Mouse (Mus musculus): Measurements from ENCODE around the gene Zfp273. TPM values are rescaled to one million over a fixed set of nuclear protein-coding genes. Genes with fewer than 3 reads are reported as not detected.
"Not testable (repeated sequence)": the region's sequence is repeated elsewhere in the genome, so short reads cannot be mapped to it uniquely, and the experiment has no call there.

Zfp273 gene
- total RNA-seq (2014; rRNA removed; ENCODE audit: low replicate concordance) (0.85 and 2.5 TPM in 2 replicates), polyA plus RNA-seq (2015; fragmentation: Nextera tagmentation; extraction: Ambion mirVana) (3.2 and 3.3 TPM in 2 replicates)

DNA sequence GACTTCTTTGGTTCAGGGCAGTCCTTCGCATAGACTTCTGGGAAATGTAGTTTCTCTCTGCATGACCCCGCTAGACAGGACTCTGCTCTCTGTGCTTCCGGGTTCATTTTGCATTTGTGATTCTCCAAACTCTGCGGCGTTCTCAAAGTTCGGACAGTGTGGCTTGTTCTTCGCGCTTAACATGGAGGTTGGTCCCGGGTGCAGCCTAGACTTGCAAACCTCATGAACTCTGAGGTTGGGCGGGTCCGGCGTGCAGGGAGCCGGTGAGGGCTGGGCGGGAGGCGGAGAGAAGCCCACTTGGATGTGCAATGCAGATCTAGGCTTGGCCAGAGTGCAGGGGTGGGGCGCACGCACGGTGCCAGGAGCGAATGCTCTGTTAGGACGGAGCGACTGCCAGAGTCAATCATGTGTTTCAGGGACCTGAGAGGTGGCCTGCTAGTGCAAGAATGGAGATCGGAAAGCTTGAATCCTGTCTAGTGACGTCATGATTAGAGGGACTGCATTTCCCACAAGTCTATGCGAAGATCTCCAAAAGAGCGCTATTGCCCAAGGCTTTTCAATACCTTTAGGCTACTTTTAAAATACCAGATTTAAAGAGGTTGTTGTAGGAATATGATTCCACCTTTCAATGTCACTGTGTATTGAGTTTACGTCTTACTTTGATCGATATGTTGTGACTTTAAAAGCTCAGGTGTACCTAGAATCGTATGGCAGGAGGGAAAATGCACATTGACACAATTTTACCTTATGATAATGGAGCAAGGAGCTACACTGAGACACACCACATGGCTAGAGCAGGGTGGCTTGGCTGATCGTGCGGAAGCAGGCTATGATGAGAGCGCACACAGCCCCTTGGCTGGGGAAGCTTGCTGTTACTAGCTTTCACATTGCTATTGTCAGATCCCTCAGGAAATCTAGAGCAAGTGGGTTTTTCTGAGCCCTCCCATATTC, at the start of gene Zfp273:
Gene Zfp273, plus strand, starts transcription at position 31 of the 951 bp plus-strand sequence.
- H3K27me3 ChIP-seq (ENCODE audit: control insufficient read depth, insufficient read depth, low read length) = no peaks in the 10 kb centered on the region
- no peaks in the 10 kb centered on the region for H3K36me3 ChIP-seq (replicated peaks; ENCODE audit: control insufficient read depth, insufficient read depth, low read length)
- 0 out of 2 replicates have a peak, but pooled peaks cover 4% of the 10 kb centered on the region for H3K9me3 ChIP-seq (replicated peaks; ENCODE audit: control insufficient read depth, low read length)
- 3% methylated on average over 31 of the region's 31 CpGs for WGBS
- DNase-seq (ENCODE audit: low spot score) (peak; percentile 92), ATAC-seq (ENCODE audit: insufficient read depth, low read depth) (peak; percentile 97)
- H3K4me1 ChIP-seq (ENCODE audit: control insufficient read depth, insufficient read depth) = no peaks in the 10 kb centered on the region
- H3K9ac ChIP-seq (replicated peaks; ENCODE audit: low read depth, low read length) = peak within 1 kb of the TSS; percentile 74
- H3K27ac ChIP-seq (ENCODE audit: low read depth) = peak within 1 kb of the TSS; percentile 93
- peak within 1 kb of the TSS; percentile 73 for H3K4me2 ChIP-seq (ENCODE audit: low read depth, low read length)
- H3K4me3 ChIP-seq (ENCODE audit: low read depth, low read length) = peak within 1 kb of the TSS; percentile 93
- TF ChIP-seq EP300 (IDR thresholded peaks at IDR 0.05; ENCODE audit: low read depth) = no peak
- no peak for TF ChIP-seq CTCF (IDR thresholded peaks at IDR 0.05; ENCODE audit: low read depth)

- Histone ChIP-seq H3K27ac (ENCODE audit: low read depth) (peak within 1 kb of the TSS; percentile 48), H3K9me3 (replicated peaks; ENCODE audit: control insufficient read depth, low read length) (no peaks in the 10 kb centered on the region), H3K4me1 (ENCODE audit: control insufficient read depth, insufficient read depth) (peaks cover 7% of the 10 kb centered on the region; the same call in 1 of the 2 replicates), H3K4me3 (ENCODE audit: low read depth, low read length) (peak within 1 kb of the TSS; percentile 74), H3K4me2 (ENCODE audit: low read depth, low read length) (peak within 1 kb of the TSS; percentile 97), H3K27me3 (ENCODE audit: control insufficient read depth, insufficient read depth, low read length) (no peaks in the 10 kb centered on the region), H3K9ac (replicated peaks; ENCODE audit: low read depth, low read length) (peak within 1 kb of the TSS; percentile 65), H3K36me3 (replicated peaks; ENCODE audit: control insufficient read depth, insufficient read depth, low read length) (no peaks in the 10 kb centered on the region)
- 7% methylated on average over 26 of the region's 26 CpGs for WGBS
- DNase-seq (ENCODE audit: low spot score) (peak; percentile 85), ATAC-seq (ENCODE audit: insufficient read depth, low read depth) (peak; percentile 92)
- no peak for TF ChIP-seq CTCF (IDR thresholded peaks at IDR 0.05; ENCODE audit: low read depth)
- no peak for TF ChIP-seq EP300 (IDR thresholded peaks at IDR 0.05; ENCODE audit: low read depth)
Measured at GRCm38 (mm10) chr13:67779265-67780221, 34.0 kb upstream of the Zfp273 start, which contains the start of gene Zfp493. TSS of gene Zfp493 (plus strand) at chr13:67779693.

DNA sequence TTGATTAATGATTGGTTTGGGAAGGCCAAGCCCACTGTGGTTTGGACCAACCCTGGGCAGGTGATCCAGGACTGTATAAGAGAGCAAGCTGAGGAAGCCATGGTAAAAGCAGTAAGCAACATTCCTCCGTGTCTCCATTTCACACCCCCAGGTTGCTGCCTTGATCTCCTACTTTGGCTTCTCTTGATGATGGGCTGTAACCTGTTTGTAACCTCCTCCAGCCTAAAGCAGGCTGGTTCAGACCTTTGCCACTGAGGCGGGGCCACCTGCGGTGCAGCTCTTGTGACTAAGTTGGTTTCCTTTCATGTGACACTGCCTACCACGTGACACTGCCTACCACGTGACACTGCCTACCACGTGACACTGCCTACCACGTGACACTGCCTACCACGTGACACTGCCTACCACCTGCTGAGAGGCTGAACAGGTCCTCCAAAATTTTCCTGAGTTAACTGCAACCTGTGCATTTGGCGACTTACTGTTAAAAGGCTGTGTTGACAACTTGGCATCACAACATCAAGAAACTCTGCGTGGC, 21.6 kb upstream of the Zfp273 start:
- ATAC-seq (ENCODE audit: insufficient read depth, low read depth) = no peak

GRCm38 (mm10) chr13:67798618-67799017, 14.9 kb upstream of the Zfp273 start:
- no peak overlapping the region for H3K4me2 ChIP-seq (ENCODE audit: low read depth, low read length)
- 88% methylated on average over 3 of the region's 3 CpGs for WGBS
- no peaks in the 10 kb centered on the region for H3K9me3 ChIP-seq (replicated peaks; ENCODE audit: control insufficient read depth, low read length)
- no peak for DNase-seq (ENCODE audit: low spot score)
- no peak overlapping the region for H3K27ac ChIP-seq (ENCODE audit: low read depth)
- no peak for ATAC-seq (ENCODE audit: insufficient read depth, low read depth)
- H3K36me3 ChIP-seq (replicated peaks; ENCODE audit: control insufficient read depth, insufficient read depth, low read length) = no peaks in the 10 kb centered on the region
- no peak overlapping the region for H3K9ac ChIP-seq (replicated peaks; ENCODE audit: low read depth, low read length)
- H3K27me3 ChIP-seq (ENCODE audit: control insufficient read depth, insufficient read depth, low read length) = no peaks in the 10 kb centered on the region
- no peak overlapping the region for H3K4me3 ChIP-seq (ENCODE audit: low read depth, low read length)
- TF ChIP-seq EP300 (IDR thresholded peaks at IDR 0.05; ENCODE audit: low read depth) = no peak
- no peak for TF ChIP-seq CTCF (IDR thresholded peaks at IDR 0.05; ENCODE audit: low read depth)
- H3K4me1 ChIP-seq (ENCODE audit: control insufficient read depth, insufficient read depth) = no peaks in the 10 kb centered on the region

More for the DNA sequence above, 21.6 kb upstream of the Zfp273 start:
- peaks cover 2% of the 10 kb centered on the region; the same call in 1 of the 2 replicates for H3K36me3 ChIP-seq (replicated peaks; ENCODE audit: control insufficient read depth, insufficient read depth, low read length)
- no peaks in the 10 kb centered on the region for H3K27me3 ChIP-seq (ENCODE audit: control insufficient read depth, insufficient read depth, low read length)
- no peak overlapping the region for H3K27ac ChIP-seq (ENCODE audit: low read depth)
- no peak for TF ChIP-seq EP300 (IDR thresholded peaks at IDR 0.05; ENCODE audit: low read depth)
- TF ChIP-seq CTCF (IDR thresholded peaks at IDR 0.05; ENCODE audit: low read depth) = no peak
- H3K4me2 ChIP-seq (ENCODE audit: low read depth, low read length) = no peak overlapping the region
- H3K9ac ChIP-seq (replicated peaks; ENCODE audit: low read depth, low read length) = no peak overlapping the region
- 85% methylated on average over 10 of the region's 10 CpGs for WGBS
- H3K9me3 ChIP-seq (replicated peaks; ENCODE audit: control insufficient read depth, low read length) = 0 out of 2 replicates have a peak, but pooled peaks cover 8% of the 10 kb centered on the region
- H3K4me3 ChIP-seq (ENCODE audit: low read depth, low read length) = no peak overlapping the region
- no peaks in the 10 kb centered on the region for H3K4me1 ChIP-seq (ENCODE audit: control insufficient read depth, insufficient read depth)
- no peak for DNase-seq (ENCODE audit: low spot score)

DNA sequence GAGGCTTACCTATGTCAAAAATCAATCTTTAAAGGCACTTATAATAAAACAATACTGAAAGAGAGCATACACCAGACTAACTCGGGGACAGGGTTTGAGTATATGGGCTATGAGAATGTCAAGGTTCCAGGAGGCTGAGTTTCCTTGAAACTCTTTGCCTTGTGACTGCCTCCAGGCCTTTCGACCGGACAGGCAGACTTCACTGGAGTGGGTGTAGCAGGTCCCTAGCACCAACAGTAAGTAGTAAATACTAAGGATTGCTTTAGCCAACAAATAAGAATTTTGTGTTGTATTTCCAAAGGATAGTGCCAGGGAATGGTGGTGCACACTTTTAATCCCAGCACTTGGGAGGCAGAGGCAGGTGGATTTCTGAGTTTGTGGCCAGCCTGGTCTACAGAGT, 14.4 kb upstream of the Zfp273 start:
- not testable (repeated sequence) for DNase-seq (ENCODE audit: low spot score); H3K9me3 ChIP-seq (replicated peaks; ENCODE audit: control insufficient read depth, low read length); H3K9ac ChIP-seq (replicated peaks; ENCODE audit: low read depth, low read length); H3K4me3 ChIP-seq (ENCODE audit: low read depth, low read length); H3K27ac ChIP-seq (ENCODE audit: low read depth); H3K4me1 ChIP-seq (ENCODE audit: control insufficient read depth, insufficient read depth); ATAC-seq (ENCODE audit: insufficient read depth, low read depth); H3K36me3 ChIP-seq (replicated peaks; ENCODE audit: control insufficient read depth, insufficient read depth, low read length); H3K27me3 ChIP-seq (ENCODE audit: control insufficient read depth, insufficient read depth, low read length); H3K4me2 ChIP-seq (ENCODE audit: low read depth, low read length)
- 70% methylated on average over 3 of the region's 3 CpGs for WGBS
